Mouse (Mus musculus): ENCODE data around the gene Plekhm2.

DNA sequence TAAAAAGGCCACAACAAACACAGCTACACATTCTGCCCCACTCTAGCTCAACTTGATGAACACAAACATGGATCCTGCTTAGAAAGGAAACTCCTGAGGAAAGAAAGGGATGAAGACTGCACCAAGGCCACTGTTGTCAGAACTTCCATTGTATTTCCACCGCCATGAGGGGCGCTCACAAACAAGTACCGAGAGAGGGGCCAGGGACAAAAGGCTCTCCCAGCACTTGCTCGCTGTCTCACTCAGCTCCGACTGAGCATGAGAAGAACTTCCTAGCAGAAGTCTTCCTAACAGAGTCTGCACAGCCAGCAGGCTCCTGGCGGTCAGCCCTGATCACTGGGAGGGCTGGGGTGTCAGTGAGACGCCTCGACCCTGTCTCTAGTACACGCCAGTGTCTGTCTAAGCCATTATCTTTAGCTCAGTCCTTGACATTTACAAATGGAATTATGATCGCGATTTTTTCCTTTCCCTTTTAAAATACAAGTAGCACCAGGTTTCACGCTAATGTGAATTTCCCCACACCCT is 18.1 kb upstream of the Plekhm2 start:
- TF ChIP-seq CTCF (IDR thresholded peaks at IDR 0.05; ENCODE audit: control insufficient read depth, insufficient read depth, low read length) (no peak), POLR2A (IDR thresholded peaks at IDR 0.05; ENCODE audit: borderline replicate concordance, control insufficient read depth, low read depth, low read length) (no peak)
